Mouse (Mus musculus) gastrocnemius, postnatal 36 days (tissue): Measurements from ENCODE around the gene Zbp1. TPM values are rescaled to one million over a fixed set of nuclear protein-coding genes. Genes with fewer than 3 reads are reported as not detected.

Source experiments
- DNase-seq, 2 experiments: peaks; one replicate each; pipeline ENCODE4 v3.0.0; 2022
- intact Hi-C: fragments of 180-260 bp; cut with DNase I; formaldehyde crosslinking; loops from one replicate; pipeline ENCODE4 v1.15.1; 2025
- total RNA-seq, 2 experiments: library from RNA; stranded (reverse); gene quantifications; 2 replicates each; pipeline ENCODE4 v1.2.3; 2021

Gene Zbp1
- total RNA-seq, 2 experiments from 2014 or later = 0.30 TPM; not detected in 1

- intact Hi-C loops = no loop called here
- peak in 1 of 2 experiments; percentile 14 for DNase-seq
Observed at GRCm38 (mm10) chr2:173219256-173219954, 682 bp upstream of the Zbp1 start.

GRCm38 (mm10) chr2:173217763-173218258, 912 bp downstream of the Zbp1 start:
- no peak for DNase-seq
- intact Hi-C loops = no loop called here

GRCm38 (mm10) chr2:173217246-173217645, 1.5 kb downstream of the Zbp1 start:
- intact Hi-C loops = no loop called here
- DNase-seq = peak in 1 of 2 experiments; percentile 4

GRCm38 (mm10) chr2:173216840-173217239, 1.9 kb downstream of the Zbp1 start:
- peak in 1 of 2 experiments; percentile 8 for DNase-seq
- intact Hi-C loops = no loop called here

- no peak for DNase-seq
- intact Hi-C loops = no loop called here
Observed at GRCm38 (mm10) chr2:173212227-173212626, 6.5 kb downstream of the Zbp1 start.

- intact Hi-C loops = no loop called here
- DNase-seq = no peak
Observed at GRCm38 (mm10) chr2:173209091-173209815, 9.5 kb downstream of the Zbp1 start.

- DNase-seq = no peak
- intact Hi-C loops = no loop called here
Observed at GRCm38 (mm10) chr2:173207051-173207450, 11.7 kb downstream of the Zbp1 start.

GRCm38 (mm10) chr2:173205563-173206099, 13.1 kb downstream of the Zbp1 start:
- no peak for DNase-seq
- intact Hi-C loops = no loop called here

GRCm38 (mm10) chr2:173204671-173205070, 14.1 kb downstream of the Zbp1 start:
- DNase-seq = no peak
- intact Hi-C loops = no loop called here

GRCm38 (mm10) chr2:173203726-173204125, 15.0 kb downstream of the Zbp1 start:
- peak in 1 of 2 experiments; percentile 10 for DNase-seq
- intact Hi-C loops = no loop called here

- intact Hi-C loops = no loop called here
- DNase-seq = peak in 1 of 2 experiments; percentile 7
Observed at GRCm38 (mm10) chr2:173202924-173203689, 15.6 kb downstream of the Zbp1 start.

- intact Hi-C loops = no loop called here
- DNase-seq = no peak
Observed at GRCm38 (mm10) chr2:173194796-173195195, 23.9 kb downstream of the Zbp1 start.

GRCm38 (mm10) chr2:173187182-173187855, 31.4 kb downstream of the Zbp1 start:
- DNase-seq = peak in 1 of 2 experiments; percentile 11
- intact Hi-C loops = loop anchor here (2.0 to 10.0 kb wide), 3 partner anchors 41 to 359 kb away; no protein-coding TSS in a partner anchor

GRCm38 (mm10) chr2:173186047-173186943, 32.4 kb downstream of the Zbp1 start:
- peak; percentile 78 to 79 for DNase-seq
- intact Hi-C loops = loop anchor here (1.0 to 10.0 kb wide), 4 partner anchors 43 to 376 kb away; no protein-coding TSS in a partner anchor

- peak in 1 of 2 experiments; percentile 6 for DNase-seq
- intact Hi-C loops = loop anchor here (10.0 kb wide), 1 partner anchor 190 kb away; no protein-coding TSS in a partner anchor
Observed at GRCm38 (mm10) chr2:173185282-173185681, 33.4 kb downstream of the Zbp1 start.

- intact Hi-C loops = loop anchor here (10.0 kb wide), 1 partner anchor 190 kb away; no protein-coding TSS in a partner anchor
- DNase-seq = peak in 1 of 2 experiments; percentile 9
Observed at GRCm38 (mm10) chr2:173184475-173185080, 34.1 kb downstream of the Zbp1 start.

- DNase-seq = peak; percentile 51 to 52
- intact Hi-C loops = loop anchor here (1.0 to 10.0 kb wide), 2 partner anchors 77 to 189 kb away; no protein-coding TSS in a partner anchor
Observed at GRCm38 (mm10) chr2:173183836-173184460, 34.8 kb downstream of the Zbp1 start.
